ENCODE assay signal across 14 mouse cellular contexts in the genomic region with DNA sequence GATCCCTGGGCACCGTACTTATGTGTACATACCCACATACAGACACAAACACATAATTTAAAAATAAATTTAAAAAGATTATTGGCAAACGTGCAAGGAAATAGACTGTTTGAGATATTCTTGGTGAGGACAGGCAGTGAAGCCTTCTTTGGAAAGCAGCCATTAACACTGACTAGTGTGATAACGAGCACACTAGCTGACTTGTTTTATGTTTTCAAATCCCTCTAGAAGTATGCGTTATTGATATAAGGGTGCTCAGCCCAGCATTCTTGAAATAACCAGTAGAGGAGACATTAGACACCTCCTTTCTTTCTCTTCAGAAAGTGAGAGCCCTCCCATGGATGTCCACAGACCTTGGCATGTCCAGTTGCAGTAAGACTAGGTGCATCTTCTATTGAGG.
"Had no signal": no experiment of that assay in that cellular context is flagged by ENCODE, and none has a peak within 500 bp of the region (broad histone marks: within the 10 kb centered on the region; RNA-seq: fewer than 3 reads in every experiment).

No protein-coding gene starts in this region.

- H3K27ac ChIP-seq: left cerebral cortex, adult 2 months; liver, embryonic 13.5 days; stomach, postnatal 0 days had no signal

- H3K36me3 ChIP-seq: liver, embryonic 13.5 days had no signal

- H3K4me3 ChIP-seq: left cerebral cortex, adult 2 months; liver, embryonic 13.5 days had no signal

- DNase-seq: kidney, postnatal 10 days; kidney, postnatal 36 days; layer of hippocampus, postnatal 36 days; liver, embryonic 13.5 days; lung, adult 2 months; lung, postnatal 14 days; lung, postnatal 4 days; midbrain, embryonic 14.5 days; thymus, adult 2 months; thymus, postnatal 14 days; thymus, postnatal 4 days had no signal

- H3K4me2 ChIP-seq: liver, embryonic 13.5 days; midbrain, embryonic 11.5 days had no signal

- H3K9me3 ChIP-seq: liver, embryonic 13.5 days had no signal

- H3K4me1 ChIP-seq: liver, embryonic 13.5 days had no signal

- H3K9ac ChIP-seq: liver, embryonic 13.5 days had no signal

- H3K27me3 ChIP-seq: liver, embryonic 13.5 days had no signal
